Mouse (Mus musculus): ENCODE data around the gene Acp6. TPM values are rescaled to one million over a fixed set of nuclear protein-coding genes. Genes with fewer than 3 reads are reported as not detected.

Acp6 gene
- polyA plus RNA-seq, 1 experiment from 2014 or later: 53.7 TPM

DNA sequence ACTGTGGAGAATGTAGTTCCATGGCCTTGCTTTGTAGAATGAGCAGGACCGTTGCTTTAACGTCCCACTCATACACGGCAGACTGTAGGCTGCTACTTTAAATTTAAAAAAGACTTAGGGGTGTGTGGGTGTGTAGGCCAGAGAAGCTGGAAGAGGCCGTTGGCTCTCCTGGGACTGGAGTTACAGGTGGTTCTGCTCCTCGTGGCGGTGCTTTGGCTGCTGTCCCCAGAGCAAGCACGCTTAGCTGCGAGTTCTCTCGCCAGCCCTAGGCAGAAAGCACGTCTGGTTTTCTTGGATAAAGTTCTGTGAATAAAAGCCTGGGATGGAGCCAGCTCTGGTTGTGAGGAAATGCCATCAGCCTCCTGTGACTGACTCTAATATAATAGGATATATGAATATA lies 2.3 kb downstream of the Acp6 start:
- ATAC-seq (replicated peaks; ENCODE audit: low FRiP score): no peak
- Histone ChIP-seq H3K9me3 (replicated peaks) (no peaks in the 10 kb centered on the region), H3K4me3 (replicated peaks) (no peak overlapping the region), H3K27ac (no peak overlapping the region), H3K27me3 (no peaks in the 10 kb centered on the region), H3K4me2 (peak overlapping the region; percentile 71; the same call in 1 of the 2 replicates), H3K36me3 (peaks cover 8% of the 10 kb centered on the region; the same call in 1 of the 2 replicates), H3K4me1 (peaks cover 15% of the 10 kb centered on the region), H3K9ac (no peak overlapping the region)
- WGBS: 52% methylated on average over 10 of the region's 10 CpGs

- WGBS: 66% methylated on average over 4 of the region's 4 CpGs
- H3K27me3 ChIP-seq: no peaks in the 10 kb centered on the region
- no peak overlapping the region for H3K4me2 ChIP-seq
- H3K9me3 ChIP-seq (replicated peaks): no peaks in the 10 kb centered on the region
- no peak for ATAC-seq (replicated peaks; ENCODE audit: low FRiP score)
- peaks cover 13% of the 10 kb centered on the region; the same call in 1 of the 2 replicates for H3K36me3 ChIP-seq
- peaks cover 15% of the 10 kb centered on the region for H3K4me1 ChIP-seq
- no peak overlapping the region for H3K27ac ChIP-seq
- H3K9ac ChIP-seq: no peak overlapping the region
- H3K4me3 ChIP-seq (replicated peaks): no peak overlapping the region
These were observed 3.2 kb downstream of the Acp6 start for GRCm38 (mm10) chr3:97161773-97162172.

DNA sequence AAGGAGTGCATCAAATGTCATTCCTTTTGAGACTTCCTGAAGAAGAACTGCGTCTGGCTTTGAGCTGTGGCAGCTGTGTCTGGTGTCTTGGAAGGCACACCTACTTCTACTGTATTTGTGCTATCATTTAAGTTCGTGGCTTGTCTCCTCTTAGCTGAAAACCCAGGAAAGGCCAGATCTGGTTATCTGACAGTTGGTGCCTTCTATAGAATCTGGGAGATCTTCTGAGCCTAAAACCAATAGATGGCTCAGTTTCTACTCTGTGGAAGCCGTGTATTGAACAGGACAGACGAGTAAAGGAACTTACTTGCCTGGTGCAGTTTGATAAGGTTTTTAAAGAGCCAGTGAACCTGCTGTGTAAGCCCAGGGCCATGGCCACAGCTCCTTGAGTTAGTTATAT lies 5.9 kb downstream of the Acp6 start:
- no peaks in the 10 kb centered on the region for H3K27me3 ChIP-seq
- H3K4me1 ChIP-seq: peaks cover 15% of the 10 kb centered on the region
- no peak overlapping the region for H3K4me2 ChIP-seq
- peaks cover 17% of the 10 kb centered on the region for H3K36me3 ChIP-seq
- no peak for ATAC-seq (replicated peaks; ENCODE audit: low FRiP score)
- no peak overlapping the region for H3K9ac ChIP-seq
- H3K27ac ChIP-seq: no peak overlapping the region
- no peak overlapping the region for H3K4me3 ChIP-seq (replicated peaks)
- no peaks in the 10 kb centered on the region for H3K9me3 ChIP-seq (replicated peaks)
- 81% methylated on average over 4 of the region's 4 CpGs for WGBS

DNA sequence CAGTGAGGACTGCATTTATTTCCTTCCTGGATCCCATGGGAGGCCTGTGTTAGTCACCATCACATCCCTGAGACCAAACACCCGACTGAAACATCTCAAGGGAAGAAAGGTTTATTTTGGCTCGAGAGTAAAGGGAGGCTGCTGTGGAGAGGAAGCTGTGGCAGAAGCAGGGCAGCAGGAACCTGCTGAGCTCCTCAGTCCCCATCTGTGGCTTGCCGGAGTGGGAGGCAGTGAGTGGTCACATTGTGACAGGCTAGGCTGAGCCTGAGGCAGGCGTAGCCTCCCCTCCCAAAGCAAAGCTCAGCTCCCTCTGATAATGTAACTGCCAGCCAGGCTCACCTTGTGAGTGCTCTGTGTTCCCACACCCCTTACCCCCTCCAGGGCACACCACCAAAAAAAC lies 8.5 kb downstream of the Acp6 start:
- WGBS: 59% methylated on average over 4 of the region's 4 CpGs
- Histone ChIP-seq H3K36me3 (peaks cover 17% of the 10 kb centered on the region), H3K27ac (no peak overlapping the region), H3K4me1 (peaks cover 13% of the 10 kb centered on the region; the same call in 1 of the 2 replicates), H3K27me3 (no peaks in the 10 kb centered on the region), H3K9me3 (replicated peaks) (no peaks in the 10 kb centered on the region), H3K4me2 (no peak overlapping the region), H3K4me3 (replicated peaks) (no peak overlapping the region), H3K9ac (no peak overlapping the region)
- ATAC-seq (replicated peaks; ENCODE audit: low FRiP score): no peak

- ATAC-seq (replicated peaks; ENCODE audit: low FRiP score): 0 out of 2 replicates have a peak, but pooled peaks have one; percentile 19
- peak overlapping the region; percentile 82 for H3K27ac ChIP-seq
- H3K4me1 ChIP-seq: peaks cover 20% of the 10 kb centered on the region; the same call in 1 of the 2 replicates
- WGBS: 66% methylated on average over 6 of the region's 6 CpGs
- H3K4me3 ChIP-seq (replicated peaks): no peak overlapping the region
- peaks cover 15% of the 10 kb centered on the region; the same call in 1 of the 2 replicates for H3K36me3 ChIP-seq
- H3K9me3 ChIP-seq (replicated peaks): no peaks in the 10 kb centered on the region
- H3K4me2 ChIP-seq: no peak overlapping the region
- no peak overlapping the region for H3K9ac ChIP-seq
- H3K27me3 ChIP-seq: no peaks in the 10 kb centered on the region
These were observed 13.0 kb downstream of the Acp6 start for GRCm38 (mm10) chr3:97171531-97171930.

GRCm38 (mm10) chr3:97172231-97172630 lies 13.7 kb downstream of the Acp6 start:
- H3K4me1 ChIP-seq: peaks cover 19% of the 10 kb centered on the region; the same call in 1 of the 2 replicates
- peak; percentile 80 for ATAC-seq (replicated peaks; ENCODE audit: low FRiP score)

DNA sequence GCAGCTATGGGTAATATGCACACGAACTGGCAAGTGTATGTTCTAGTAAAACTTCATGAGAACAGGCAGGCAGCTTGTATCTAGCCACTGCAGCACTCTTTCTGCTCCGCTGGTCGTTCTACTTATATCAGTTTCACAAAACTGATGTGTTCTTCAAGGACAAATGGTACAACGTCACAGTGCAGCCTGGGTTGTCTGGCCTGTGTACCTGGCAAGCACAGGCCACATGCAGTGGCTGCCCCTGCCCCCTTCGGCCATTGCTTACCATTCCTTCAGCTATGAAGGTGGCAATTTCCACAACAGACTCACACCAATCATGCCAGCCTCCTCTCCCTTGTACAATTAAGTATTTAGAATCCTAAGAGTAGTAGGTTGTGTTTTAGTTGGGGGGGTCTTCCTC lies 14.1 kb downstream of the Acp6 start:
- Histone ChIP-seq H3K9ac (no peak overlapping the region), H3K9me3 (replicated peaks) (no peaks in the 10 kb centered on the region), H3K4me1 (peaks cover 18% of the 10 kb centered on the region; the same call in 1 of the 2 replicates), H3K4me3 (replicated peaks) (no peak overlapping the region), H3K36me3 (peaks cover 25% of the 10 kb centered on the region; the same call in 1 of the 2 replicates), H3K4me2 (no peak overlapping the region), H3K27me3 (no peaks in the 10 kb centered on the region), H3K27ac (peak overlapping the region; percentile 82)
- WGBS: 65% methylated on average over 5 of the region's 5 CpGs
- peak; percentile 59 for ATAC-seq (replicated peaks; ENCODE audit: low FRiP score)

More at GRCm38 (mm10) chr3:97172231-97172630, 13.7 kb downstream of the Acp6 start:
- Histone ChIP-seq H3K4me3 (replicated peaks) (no peak overlapping the region), H3K4me2 (no peak overlapping the region), H3K27ac (peak overlapping the region; percentile 82), H3K9ac (no peak overlapping the region), H3K27me3 (no peaks in the 10 kb centered on the region), H3K36me3 (peaks cover 21% of the 10 kb centered on the region; the same call in 1 of the 2 replicates), H3K9me3 (replicated peaks) (no peaks in the 10 kb centered on the region)
- WGBS: 53% methylated on average over 9 of the region's 9 CpGs

DNA sequence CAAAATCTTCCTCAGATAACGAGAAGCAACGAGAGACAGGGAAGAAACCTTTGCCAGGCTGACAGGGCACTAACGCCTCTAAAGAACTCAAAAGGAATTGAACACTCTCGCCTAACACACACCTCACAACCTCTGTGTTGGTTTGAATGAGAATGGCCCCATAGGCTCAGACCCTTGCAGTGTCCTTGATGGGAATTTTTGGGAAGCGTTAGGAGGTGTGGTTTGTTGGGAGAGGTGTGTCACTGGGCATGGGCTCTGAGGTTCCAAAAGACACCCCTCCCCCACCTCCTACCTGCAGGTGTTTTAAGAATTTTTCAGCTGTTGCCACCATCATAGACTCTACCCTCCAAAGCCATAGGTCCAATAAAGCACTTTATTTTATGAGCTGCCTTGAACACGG lies 20.3 kb downstream of the Acp6 start:
- no peak overlapping the region for H3K9ac ChIP-seq
- H3K4me2 ChIP-seq: no peak overlapping the region
- no peak overlapping the region for H3K4me3 ChIP-seq (replicated peaks)
- H3K9me3 ChIP-seq (replicated peaks): no peaks in the 10 kb centered on the region
- no peak overlapping the region for H3K27ac ChIP-seq
- ATAC-seq (replicated peaks; ENCODE audit: low FRiP score): no peak
- H3K4me1 ChIP-seq: no peaks in the 10 kb centered on the region
- H3K27me3 ChIP-seq: no peaks in the 10 kb centered on the region
- 59% methylated on average over 6 of the region's 6 CpGs for WGBS
- peaks cover 23% of the 10 kb centered on the region; the same call in 1 of the 2 replicates for H3K36me3 ChIP-seq

DNA sequence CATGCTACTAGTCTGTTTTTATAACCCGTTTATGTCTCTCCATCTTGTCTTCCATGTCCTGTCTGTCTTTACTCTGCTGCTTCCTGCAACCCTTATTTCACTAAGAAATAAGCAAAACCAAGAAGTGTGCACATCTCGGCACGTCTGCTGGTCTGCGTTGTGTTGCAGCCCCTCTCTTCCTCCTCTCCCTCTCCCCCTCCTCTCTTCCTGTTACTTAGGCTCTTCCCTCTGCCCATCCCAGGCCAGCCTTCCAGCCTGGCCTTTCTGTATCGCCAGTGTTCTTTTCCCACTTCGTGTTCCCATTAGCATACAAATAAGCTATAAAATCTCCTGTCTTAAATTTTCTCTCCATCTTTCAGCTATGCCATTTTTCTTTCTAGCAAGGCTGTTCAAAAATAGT lies 21.9 kb downstream of the Acp6 start:
- no peaks in the 10 kb centered on the region for H3K4me1 ChIP-seq
- no peak overlapping the region for H3K27ac ChIP-seq
- no peaks in the 10 kb centered on the region for H3K9me3 ChIP-seq (replicated peaks)
- H3K4me2 ChIP-seq: peak overlapping the region; percentile 14; the same call in 1 of the 2 replicates
- no peak overlapping the region for H3K4me3 ChIP-seq (replicated peaks)
- no peak overlapping the region for H3K9ac ChIP-seq
- WGBS: 28% methylated on average over 6 of the region's 6 CpGs
- H3K36me3 ChIP-seq: peaks cover 20% of the 10 kb centered on the region; the same call in 1 of the 2 replicates
- ATAC-seq (replicated peaks; ENCODE audit: low FRiP score): no peak
- 0 out of 2 replicates have a peak, but pooled peaks cover 6% of the 10 kb centered on the region for H3K27me3 ChIP-seq

DNA sequence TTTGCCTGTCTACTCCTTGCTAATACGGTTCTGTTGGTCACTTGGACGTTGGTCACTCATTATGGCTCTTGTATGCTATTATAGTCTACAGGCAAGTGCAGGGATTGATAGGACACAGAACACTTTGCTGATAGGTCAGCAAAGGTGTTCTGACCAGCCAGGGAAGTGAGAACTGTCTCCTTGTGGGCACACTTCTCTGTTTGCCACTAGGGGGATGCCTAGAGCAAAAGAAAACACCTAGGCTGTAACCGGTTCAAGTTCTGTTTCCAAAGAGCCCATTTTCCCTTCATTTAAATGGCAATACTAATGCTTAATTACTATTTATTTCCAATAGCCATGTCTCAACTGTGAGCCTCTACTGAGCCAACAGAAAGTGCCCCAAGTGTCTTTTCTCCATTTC lies 25.2 kb downstream of the Acp6 start:
- 0 out of 2 replicates have a peak, but pooled peaks cover 6% of the 10 kb centered on the region for H3K27me3 ChIP-seq
- no peak overlapping the region for H3K27ac ChIP-seq
- no peak overlapping the region for H3K4me3 ChIP-seq (replicated peaks)
- H3K4me1 ChIP-seq: 0 out of 2 replicates have a peak, but pooled peaks cover 1% of the 10 kb centered on the region
- H3K36me3 ChIP-seq: no peaks in the 10 kb centered on the region
- H3K9me3 ChIP-seq (replicated peaks): no peaks in the 10 kb centered on the region
- no peak overlapping the region for H3K9ac ChIP-seq
- WGBS: 47% methylated on average over 3 of the region's 3 CpGs
- ATAC-seq (replicated peaks; ENCODE audit: low FRiP score): no peak
- no peak overlapping the region for H3K4me2 ChIP-seq

GRCm38 (mm10) chr3:97185098-97185860 lies 26.7 kb downstream of the Acp6 start:
- Histone ChIP-seq H3K9me3 (replicated peaks) (no peaks in the 10 kb centered on the region), H3K4me3 (replicated peaks) (no peak overlapping the region), H3K4me2 (no peak overlapping the region), H3K36me3 (no peaks in the 10 kb centered on the region), H3K27me3 (0 out of 2 replicates have a peak, but pooled peaks cover 6% of the 10 kb centered on the region), H3K4me1 (0 out of 2 replicates have a peak, but pooled peaks cover 5% of the 10 kb centered on the region), H3K9ac (no peak overlapping the region), H3K27ac (no peak overlapping the region)
- WGBS: 47% methylated on average over 10 of the region's 10 CpGs
- ATAC-seq (replicated peaks; ENCODE audit: low FRiP score): no peak

DNA sequence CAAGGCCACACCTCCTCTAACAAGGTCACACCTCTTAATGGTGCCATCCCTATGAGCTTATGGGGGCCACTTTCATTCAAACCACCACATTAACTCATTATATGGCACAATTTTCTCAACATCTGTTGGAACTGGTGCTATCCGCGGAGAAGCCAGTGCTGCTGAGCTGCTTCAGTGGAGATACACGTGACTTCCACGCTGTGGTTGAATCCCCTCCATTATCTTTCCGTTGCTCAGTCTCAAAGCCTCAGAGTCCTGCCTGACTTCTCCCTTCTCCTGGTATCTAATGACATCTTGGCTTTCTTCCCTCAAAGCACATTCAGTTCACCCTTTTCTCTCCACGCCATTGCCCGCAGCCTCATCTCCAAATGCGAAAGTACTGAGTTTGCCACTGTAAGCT lies 38.0 kb downstream of the Acp6 start:
- 87% methylated on average over 8 of the region's 8 CpGs for WGBS
- Histone ChIP-seq H3K9ac (no peak overlapping the region), H3K4me1 (peaks cover 9% of the 10 kb centered on the region; the same call in 1 of the 2 replicates), H3K4me2 (no peak overlapping the region), H3K36me3 (no peaks in the 10 kb centered on the region), H3K4me3 (replicated peaks) (no peak overlapping the region), H3K27ac (no peak overlapping the region), H3K9me3 (replicated peaks) (no peaks in the 10 kb centered on the region), H3K27me3 (no peaks in the 10 kb centered on the region)
- no peak for ATAC-seq (replicated peaks; ENCODE audit: low FRiP score)
